Mouse (Mus musculus) midbrain, embryonic 12.5 days (tissue): ENCODE results near the gene Gm49325. TPM values are rescaled to one million over a fixed set of nuclear protein-coding genes. Genes with fewer than 3 reads are reported as not detected.

Source experiments
- ATAC-seq: fragments of 200-750 bp; cut with Nextera tagmentation; 2 replicates; pipeline ENCODE4 v1.8.0; 2017; ENCODE audit warnings: low read depth, moderate TSS enrichment, moderate library complexity; ENCODE audit not compliant: low FRiP score
- H3K27ac ChIP-seq: fragments of 300-500 bp; sonication (generic); replicated peaks from 2 replicates; pipeline ENCODE4 v1.5.1; 2016; ENCODE audit warnings: mild to moderate bottlenecking
- H3K27me3 ChIP-seq: fragments of 300-500 bp; sonication (generic); 2 replicates; pipeline ENCODE4 v1.6.1; 2016; ENCODE audit warnings: mild to moderate bottlenecking
- H3K36me3 ChIP-seq: fragments of 300-500 bp; sonication (generic); 2 replicates; pipeline ENCODE4 v1.6.1; 2016
- H3K4me1 ChIP-seq: fragments of 300-500 bp; sonication (generic); 2 replicates; pipeline ENCODE4 v1.6.1; 2016
- H3K4me2 ChIP-seq: fragments of 300-500 bp; sonication (generic); replicated peaks from 2 replicates; pipeline ENCODE4 v1.6.1; 2016; ENCODE audit warnings: mild to moderate bottlenecking, moderate library complexity
- H3K4me3 ChIP-seq: fragments of 300-500 bp; sonication (generic); 2 replicates; pipeline ENCODE4 v1.5.1; 2016; ENCODE audit warnings: mild to moderate bottlenecking
- H3K9ac ChIP-seq: fragments of 300-500 bp; sonication (generic); replicated peaks from 2 replicates; pipeline ENCODE4 v1.6.1; 2016; ENCODE audit warnings: mild to moderate bottlenecking, moderate library complexity
- H3K9me3 ChIP-seq: fragments of 300-500 bp; sonication (generic); 2 replicates; pipeline ENCODE4 v1.6.1; 2016; ENCODE audit warnings: mild to moderate bottlenecking
- WGBS: fragments of 180-500 bp; shearing (Covaris S2); methylation state at CpG from one replicate; pipeline ENCODE4 v1.1.7; 2016; 5-methylcytosine and 5-hydroxymethylcytosine counted together
- polyA plus RNA-seq: library from polyadenylated mRNA; unstranded; fragments of >200 nt; fragmentation: Nextera tagmentation; extraction: Ambion mirVana; gene quantifications from 2 replicates; pipeline ENCODE4 v1.2.1, GENCODE M21; 2016

Gm49325 gene
- polyA plus RNA-seq, 1 experiment from 2014 or later: 7.7 TPM

GRCm38 (mm10) chr10:77616166-77616565, 10.2 kb downstream of the Gm49325 start:
- ATAC-seq: no peak
- Histone ChIP-seq H3K36me3 (peaks cover 79% of the 10 kb centered on the region), H3K27ac (no peak overlapping the region), H3K27me3 (no peaks in the 10 kb centered on the region), H3K9me3 (no peaks in the 10 kb centered on the region), H3K4me3 (no peak overlapping the region), H3K4me1 (no peaks in the 10 kb centered on the region), H3K4me2 (no peak overlapping the region), H3K9ac (no peak overlapping the region)
- 97% methylated on average over 9 of the region's 9 CpGs for whole genome bisulfite sequencing

DNA sequence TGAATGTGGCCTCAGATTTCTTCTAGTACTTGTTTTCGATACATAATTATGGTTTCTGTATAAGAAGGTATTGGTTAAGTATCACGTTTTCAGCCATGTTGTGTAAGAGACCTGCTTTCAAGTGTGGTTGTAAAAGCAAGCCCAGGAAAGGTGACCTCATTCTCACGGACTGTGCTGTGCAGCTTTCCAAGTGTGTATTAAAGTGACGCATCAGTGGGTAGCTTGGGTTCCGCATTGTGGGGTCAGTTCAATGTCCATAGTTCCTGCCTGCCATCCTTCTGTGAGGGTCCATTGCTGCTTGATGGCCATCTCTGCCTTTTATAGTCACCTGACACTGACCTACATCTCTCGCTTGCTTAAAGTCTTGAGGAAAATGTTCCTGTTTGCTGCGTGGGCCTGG, 10.9 kb downstream of the Gm49325 start:
- Histone ChIP-seq H3K27me3 (no peaks in the 10 kb centered on the region), H3K4me3 (no peak overlapping the region), H3K27ac (no peak overlapping the region), H3K36me3 (peaks cover 72% of the 10 kb centered on the region), H3K9ac (no peak overlapping the region), H3K4me2 (no peak overlapping the region), H3K9me3 (no peaks in the 10 kb centered on the region), H3K4me1 (0 out of 2 replicates have a peak, but pooled peaks cover 4% of the 10 kb centered on the region)
- ATAC-seq: no peak
- 97% methylated on average over 7 of the region's 7 CpGs for WGBS

- peak overlapping the region; percentile 79 for H3K4me2 ChIP-seq
- peaks cover 27% of the 10 kb centered on the region for H3K36me3 ChIP-seq
- no peaks in the 10 kb centered on the region for H3K9me3 ChIP-seq
- peak overlapping the region; percentile 98 for H3K9ac ChIP-seq
- ATAC-seq: no peak
- H3K27me3 ChIP-seq: no peaks in the 10 kb centered on the region
- H3K27ac ChIP-seq: peak overlapping the region; percentile 84
- peaks cover 26% of the 10 kb centered on the region for H3K4me1 ChIP-seq
- WGBS: 78% methylated on average over 8 of the region's 8 CpGs
- peak overlapping the region; percentile 99 for H3K4me3 ChIP-seq
Measured at GRCm38 (mm10) chr10:77621546-77621945, 15.5 kb downstream of the Gm49325 start.

- WGBS: under 1% methylated on average over 91 of the region's 96 CpGs
- H3K36me3 ChIP-seq: peaks cover 19% of the 10 kb centered on the region
- H3K9me3 ChIP-seq: no peaks in the 10 kb centered on the region
- H3K4me3 ChIP-seq: peak within 1 kb of the TSS; percentile 99
- no peaks in the 10 kb centered on the region for H3K27me3 ChIP-seq
- H3K9ac ChIP-seq: peak within 1 kb of the TSS; percentile 98
- peak within 1 kb of the TSS; percentile 84 for H3K27ac ChIP-seq
- peaks cover 26% of the 10 kb centered on the region for H3K4me1 ChIP-seq
- peak within 1 kb of the TSS; percentile 79 for H3K4me2 ChIP-seq
- peak; percentile 90 for ATAC-seq
Measured at GRCm38 (mm10) chr10:77622055-77622988, 16.3 kb downstream of the Gm49325 start, which contains the start of gene Ube2g2. Gene Ube2g2, plus strand, starts transcription at chr10:77622275.

DNA sequence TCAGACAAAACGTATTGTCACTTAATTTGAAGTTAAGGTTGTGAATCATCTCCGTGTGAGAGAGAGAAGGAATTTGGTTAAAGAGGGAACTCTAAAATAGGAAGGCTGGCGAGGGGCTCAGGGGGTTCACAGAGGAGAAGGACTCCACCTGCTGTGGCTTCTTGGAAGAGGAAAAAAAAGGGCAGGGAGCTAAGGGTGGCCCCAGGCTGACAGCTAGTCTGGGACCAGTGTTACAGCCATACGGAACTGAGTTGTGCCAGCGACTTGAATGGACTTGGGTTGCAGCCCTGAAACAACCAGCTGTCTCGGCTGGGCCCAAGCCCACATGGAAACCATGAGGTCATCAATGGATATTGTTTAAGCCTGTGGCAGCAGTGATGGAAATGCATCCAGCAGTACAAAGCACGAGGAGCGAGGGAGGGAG, 17.1 kb downstream of the Gm49325 start:
- peak overlapping the region; percentile 99 for H3K4me3 ChIP-seq
- ATAC-seq: no peak
- no peaks in the 10 kb centered on the region for H3K27me3 ChIP-seq
- peak overlapping the region; percentile 98 for H3K9ac ChIP-seq
- H3K36me3 ChIP-seq: peaks cover 11% of the 10 kb centered on the region
- H3K4me2 ChIP-seq: peak overlapping the region; percentile 79
- no peaks in the 10 kb centered on the region for H3K9me3 ChIP-seq
- peaks cover 26% of the 10 kb centered on the region for H3K4me1 ChIP-seq
- H3K27ac ChIP-seq: peak overlapping the region; percentile 84; the same call in 1 of the 2 replicates
- WGBS: 11% methylated on average over 8 of the region's 8 CpGs

DNA sequence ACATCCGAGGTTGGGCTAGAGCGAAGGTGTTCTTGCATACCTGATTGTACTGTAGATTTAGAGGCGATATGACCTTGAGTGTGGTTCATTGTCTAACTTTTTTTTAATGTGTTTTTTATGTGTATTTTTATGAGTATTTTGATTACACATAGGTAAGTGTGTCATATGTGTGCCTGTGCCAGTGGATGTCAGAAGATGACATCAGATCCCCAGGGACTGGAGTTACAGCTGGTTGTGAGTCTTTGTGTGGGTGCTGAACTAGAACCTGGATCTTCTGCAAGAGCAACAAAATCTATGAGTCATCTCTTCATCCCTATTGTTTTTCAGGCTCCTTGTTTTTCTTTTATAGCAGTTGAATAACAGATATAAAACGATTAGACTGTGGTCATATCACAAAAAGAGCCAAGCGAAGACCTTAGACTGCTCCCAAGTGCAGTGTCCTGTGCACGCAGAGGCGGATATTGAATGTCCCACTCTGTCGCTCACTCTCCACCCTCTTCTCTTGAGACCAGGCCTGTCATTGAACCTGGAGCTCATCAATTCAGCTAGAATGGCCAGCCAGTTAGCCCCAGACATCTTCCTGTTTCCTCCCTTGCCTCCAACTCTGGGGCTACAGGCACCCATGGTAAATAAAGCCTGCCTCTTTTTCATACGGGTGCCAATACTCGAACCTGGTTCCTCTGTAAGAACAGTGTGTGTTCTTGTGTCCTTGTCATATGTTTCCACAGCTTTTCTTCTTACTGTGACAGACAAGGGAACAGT, 17.8 kb downstream of the Gm49325 start:
- Histone ChIP-seq H3K9me3 (no peaks in the 10 kb centered on the region), H3K9ac (0 out of 2 replicates have a peak overlapping the region, but pooled peaks have one; percentile 98), H3K27me3 (no peaks in the 10 kb centered on the region), H3K4me3 (no peak overlapping the region), H3K4me1 (peaks cover 27% of the 10 kb centered on the region), H3K4me2 (peak overlapping the region; percentile 79), H3K36me3 (0 out of 2 replicates have a peak, but pooled peaks cover 5% of the 10 kb centered on the region), H3K27ac (no peak overlapping the region)
- 92% methylated on average over 10 of the region's 10 CpGs for WGBS
- ATAC-seq: no peak

DNA sequence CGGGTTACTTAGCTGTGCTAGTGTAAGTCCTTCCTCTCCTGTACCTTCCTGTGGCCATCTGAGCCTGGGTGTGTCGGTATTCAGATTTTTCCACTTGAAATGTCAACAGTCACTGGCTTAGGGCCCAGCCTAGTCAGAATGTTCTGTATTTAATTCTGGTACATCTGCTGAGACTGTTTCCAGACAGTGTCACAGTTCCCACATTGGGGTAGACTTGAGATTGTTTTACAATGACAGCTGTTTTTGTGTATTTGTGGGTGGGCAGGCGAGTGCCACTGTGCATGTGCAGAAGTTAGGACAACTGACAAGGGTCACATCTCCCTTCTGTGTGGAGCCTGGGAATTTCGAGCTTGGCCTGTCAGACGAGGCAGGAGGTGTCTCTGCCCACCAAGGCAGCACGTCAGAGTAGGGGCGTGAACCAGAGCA, 18.6 kb downstream of the Gm49325 start:
- Histone ChIP-seq H3K27me3 (no peaks in the 10 kb centered on the region), H3K36me3 (no peaks in the 10 kb centered on the region), H3K4me2 (no peak overlapping the region), H3K4me1 (peaks cover 28% of the 10 kb centered on the region), H3K9me3 (no peaks in the 10 kb centered on the region), H3K4me3 (no peak overlapping the region), H3K9ac (no peak overlapping the region; the same call in 1 of the 2 replicates), H3K27ac (no peak overlapping the region)
- 84% methylated on average over 7 of the region's 7 CpGs for WGBS
- ATAC-seq: no peak

- H3K4me1 ChIP-seq: peaks cover 28% of the 10 kb centered on the region
- no peak overlapping the region for H3K4me3 ChIP-seq
- 91% methylated on average over 7 of the region's 7 CpGs for WGBS
- H3K27ac ChIP-seq: no peak overlapping the region
- no peak overlapping the region for H3K4me2 ChIP-seq
- H3K27me3 ChIP-seq: no peaks in the 10 kb centered on the region
- 0 out of 2 replicates have a peak overlapping the region, but pooled peaks have one; percentile 11 for H3K9ac ChIP-seq
- no peaks in the 10 kb centered on the region for H3K9me3 ChIP-seq
- no peak for ATAC-seq
- no peaks in the 10 kb centered on the region for H3K36me3 ChIP-seq
Measured at GRCm38 (mm10) chr10:77626036-77626435, 20.0 kb downstream of the Gm49325 start.

GRCm38 (mm10) chr10:77626591-77626990, 20.6 kb downstream of the Gm49325 start:
- Histone ChIP-seq H3K9me3 (no peaks in the 10 kb centered on the region), H3K4me2 (no peak overlapping the region), H3K27me3 (no peaks in the 10 kb centered on the region), H3K4me1 (peaks cover 27% of the 10 kb centered on the region), H3K27ac (no peak overlapping the region), H3K9ac (no peak overlapping the region), H3K36me3 (peaks cover 5% of the 10 kb centered on the region; the same call in 1 of the 2 replicates), H3K4me3 (no peak overlapping the region)
- no peak for ATAC-seq
- 83% methylated on average over 7 of the region's 7 CpGs for WGBS

GRCm38 (mm10) chr10:77627497-77627896, 21.5 kb downstream of the Gm49325 start:
- H3K9ac ChIP-seq: no peak overlapping the region
- peak; percentile 72 for ATAC-seq
- WGBS: 49% methylated on average over 2 of the region's 2 CpGs

GRCm38 (mm10) chr10:77629163-77629562, 23.2 kb downstream of the Gm49325 start:
- WGBS: 92% methylated on average over 3 of the region's 3 CpGs
- no peak for ATAC-seq
- Histone ChIP-seq H3K9me3 (no peaks in the 10 kb centered on the region), H3K27ac (no peak overlapping the region), H3K4me1 (peaks cover 14% of the 10 kb centered on the region), H3K4me2 (no peak overlapping the region), H3K9ac (no peak overlapping the region), H3K27me3 (no peaks in the 10 kb centered on the region), H3K4me3 (no peak overlapping the region), H3K36me3 (peaks cover 26% of the 10 kb centered on the region)

More at GRCm38 (mm10) chr10:77627497-77627896, 21.5 kb downstream of the Gm49325 start:
- Histone ChIP-seq H3K36me3 (peaks cover 12% of the 10 kb centered on the region), H3K27ac (no peak overlapping the region), H3K9me3 (no peaks in the 10 kb centered on the region), H3K4me3 (no peak overlapping the region), H3K4me2 (no peak overlapping the region), H3K4me1 (peaks cover 24% of the 10 kb centered on the region), H3K27me3 (no peaks in the 10 kb centered on the region)
